ENCODE assay signal across 8 mouse cellular contexts in the genomic region with DNA sequence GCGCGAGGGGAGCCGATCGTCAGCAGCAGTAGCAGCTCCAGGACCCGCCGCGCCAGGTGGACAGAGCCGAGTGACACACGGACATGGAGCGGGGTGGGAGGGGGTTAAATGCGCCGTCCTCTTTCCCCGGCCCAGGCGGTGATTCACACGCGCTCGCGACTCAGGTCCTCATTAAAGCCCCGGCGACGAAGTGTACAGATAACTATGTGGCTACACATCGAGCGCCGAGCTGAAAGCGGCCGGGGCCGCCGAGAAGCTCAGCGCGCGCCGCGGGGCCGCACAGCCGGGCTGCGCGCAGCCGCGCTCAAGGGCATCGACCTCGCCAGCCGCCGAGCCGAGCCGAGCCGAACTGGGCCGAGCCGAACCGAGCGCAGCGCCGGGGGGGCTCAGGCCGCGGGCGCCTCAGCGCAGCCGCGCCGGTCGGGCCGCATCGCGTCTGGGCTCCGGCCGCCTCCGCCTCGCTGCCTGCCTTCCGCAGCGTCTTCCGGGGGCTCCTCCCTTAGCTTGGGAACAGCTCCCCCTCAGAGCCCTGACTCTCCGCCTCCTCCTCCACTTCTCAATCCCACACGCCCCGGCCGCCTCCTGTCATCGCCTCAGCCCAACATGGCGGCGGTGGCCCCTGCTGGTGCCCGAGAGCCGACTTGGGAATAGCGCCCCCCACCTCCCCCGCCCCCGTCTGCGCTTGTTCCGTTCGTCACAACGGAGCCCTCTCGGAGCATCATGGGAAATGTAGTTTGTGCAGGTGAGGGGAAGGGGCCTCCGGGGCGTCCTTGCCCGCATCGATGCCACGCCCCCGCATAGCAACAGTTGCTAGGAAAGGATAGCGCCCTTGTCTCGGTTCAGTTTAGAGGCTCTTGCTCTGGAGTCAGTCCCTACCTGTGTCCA. TPM values are rescaled to one million over a fixed set of nuclear protein-coding genes. Genes with fewer than 3 reads are reported as not detected.
DNase-seq lines count a peak whose midpoint lies in the region; ATAC-seq and TF ChIP-seq lines count a peak whose summit lies in the region.

A gene (minus strand): TSS at position 603 of the 885 bp plus-strand sequence.

- H3K27ac ChIP-seq in hindbrain, embryonic 10.5 days = peak within 1 kb of the TSS; percentile 97
- H3K27ac ChIP-seq in lung, postnatal 0 days (ENCODE audit: low read length) = peak within 1 kb of the TSS; percentile 98

- ATAC-seq in frontal cortex, adult (ENCODE audit: low TSS enrichment) = peak; percentile 77
- peak; percentile 93 for ATAC-seq in lung, postnatal 0 days

- H3K9me3 ChIP-seq in hindbrain, embryonic 10.5 days = no peaks in the 10 kb centered on the region
- H3K9me3 ChIP-seq in lung, postnatal 0 days (ENCODE audit: low read length) = no peaks in the 10 kb centered on the region

- H3K36me3 ChIP-seq in hindbrain, embryonic 10.5 days = no peaks in the 10 kb centered on the region
- no peaks in the 10 kb centered on the region for H3K36me3 ChIP-seq in lung, postnatal 0 days (ENCODE audit: insufficient read depth, low read length)

- under 1% methylated on average over 95 of the region's 95 CpGs for WGBS in hindbrain, embryonic 10.5 days
- 1% methylated on average over 72 of the region's 95 CpGs for WGBS in lung, postnatal 0 days

- H3K4me3 ChIP-seq in hindbrain, embryonic 10.5 days = peak within 1 kb of the TSS; percentile 78
- peak within 1 kb of the TSS; percentile 81 for H3K4me3 ChIP-seq in lung, postnatal 0 days (ENCODE audit: low read depth, low read length)

- H3K4me2 ChIP-seq in lung, postnatal 0 days (replicated peaks; ENCODE audit: low read depth, low read length) = peak within 1 kb of the TSS; percentile 61

- TF ChIP-seq CTCF in lung, postnatal 0 days (IDR thresholded peaks at IDR 0.05) = peak; percentile 61

- DNase-seq in MEL-GATA-1-ER (ENCODE audit: extremely low read depth, low read depth) = peak; percentile 85
- peak; percentile 93 for DNase-seq in cerebellum, adult 9-10 months
- DNase-seq in hindbrain, embryonic 10.5 days (ENCODE audit: low spot score) = peak; percentile 98
- DNase-seq in layer of hippocampus, adult 9-11 months = peak; percentile 93
- peak; percentile 98 for DNase-seq in lung, postnatal 0 days (ENCODE audit: low spot score)
- peak; percentile 79 for DNase-seq in ovary, postnatal 14 days (ENCODE audit: low spot score)
- DNase-seq in thymus, postnatal 14 days = peak; percentile 95

- peak within 1 kb of the TSS; percentile 95 for H3K9ac ChIP-seq in lung, postnatal 0 days (replicated peaks; ENCODE audit: low read depth)

- peaks cover 64% of the 10 kb centered on the region for H3K4me1 ChIP-seq in hindbrain, embryonic 10.5 days (replicated peaks)
- H3K4me1 ChIP-seq in lung, postnatal 0 days (ENCODE audit: insufficient read depth, low read depth, low read length) = peaks cover 11% of the 10 kb centered on the region; the same call in 1 of the 2 replicates

- TF ChIP-seq EP300 in lung, postnatal 0 days (IDR thresholded peaks at IDR 0.05) = no peak

- peaks cover 14% of the 10 kb centered on the region for H3K27me3 ChIP-seq in hindbrain, embryonic 10.5 days (ENCODE audit: insufficient read depth, poor library complexity, severe bottlenecking)
- H3K27me3 ChIP-seq in lung, postnatal 0 days (replicated peaks; ENCODE audit: insufficient read depth, low read length) = no peaks in the 10 kb centered on the region

RNA-seq across cellular contexts. Expression of the gene that starts here (rescaled TPM):
- polyA plus RNA-seq in hindbrain, embryonic 10.5 days (2016; fragmentation: Nextera tagmentation; extraction: Ambion mirVana) = 60.8 and 71.8 TPM in 2 replicates
- polyA plus RNA-seq in lung, postnatal 0 days (2015; fragmentation: Nextera tagmentation; extraction: Ambion mirVana) = 161 and 165 TPM in 2 replicates

Comparison
In these comparisons a context has a peak if more than half of its experiments do, and no peak if none do; other contexts are left out.
1. Peak in every context shown above with its lines: DNase-seq, ATAC-seq, H3K4me3 ChIP-seq and H3K27ac ChIP-seq.